Mouse (Mus musculus) heart, embryonic 11.5 days (tissue): ENCODE measurements at regions not wholly inside any gene's neighbourhood (a gene's known extent, or its start where the extent isn't known, plus 50 kb on each side); places are given as distances from the start of the nearest gene placed in this dataset.

Experiments
- ATAC-seq: fragments of 200-750 bp; cut with Nextera tagmentation; replicated peaks from 2 replicates; pipeline ENCODE4 v1.8.0; 2017; ENCODE audit warnings: moderate library complexity; ENCODE audit not compliant: insufficient number of reproducible peaks, low FRiP score, low TSS enrichment
- H3K27ac ChIP-seq: fragments of 300-500 bp; sonication (generic); 2 replicates; pipeline ENCODE4 v1.5.1; 2014; ENCODE audit warnings: mild to moderate bottlenecking, low read depth, low read length
- H3K27me3 ChIP-seq: fragments of 300-500 bp; sonication (generic); 2 replicates; pipeline ENCODE4 v1.6.1; 2014; ENCODE audit warnings: mild to moderate bottlenecking, low read length, mixed read lengths; ENCODE audit not compliant: control insufficient read depth, insufficient read depth
- H3K36me3 ChIP-seq: fragments of 300-500 bp; sonication (generic); 2 replicates; pipeline ENCODE4 v1.6.1; 2014; ENCODE audit warnings: mild to moderate bottlenecking, low read length, moderate library complexity, mixed read lengths; ENCODE audit not compliant: control insufficient read depth, insufficient read depth
- H3K4me1 ChIP-seq: fragments of 300-500 bp; sonication (generic); 2 replicates; pipeline ENCODE4 v1.6.1; 2014; ENCODE audit warnings: low read length; ENCODE audit not compliant: control insufficient read depth, insufficient read depth
- H3K4me2 ChIP-seq: fragments of 300-500 bp; sonication (generic); 2 replicates; pipeline ENCODE4 v1.6.1; 2014; ENCODE audit warnings: mild to moderate bottlenecking, moderate library complexity
- H3K4me3 ChIP-seq: fragments of 300-500 bp; sonication (generic); 2 replicates; pipeline ENCODE4 v1.5.1; 2014; ENCODE audit warnings: low read depth, low read length
- H3K9ac ChIP-seq: fragments of 300-500 bp; sonication (generic); 2 replicates; pipeline ENCODE4 v1.6.1; 2014; ENCODE audit warnings: mild to moderate bottlenecking, low read depth, low read length, moderate library complexity
- H3K9me3 ChIP-seq: fragments of 300-500 bp; sonication (generic); replicated peaks from 2 replicates; pipeline ENCODE4 v1.6.1; 2016; ENCODE audit warnings: low read length; ENCODE audit not compliant: control insufficient read depth
- WGBS: fragments of 180-500 bp; shearing (Covaris S2); extraction: QIAGEN DNeasy Blood & Tissue Kit; methylation state at CpG from one replicate; pipeline ENCODE4 v1.1.7; 2014; ENCODE audit not compliant: insufficient replicate concordance; 5-methylcytosine and 5-hydroxymethylcytosine counted together

DNA sequence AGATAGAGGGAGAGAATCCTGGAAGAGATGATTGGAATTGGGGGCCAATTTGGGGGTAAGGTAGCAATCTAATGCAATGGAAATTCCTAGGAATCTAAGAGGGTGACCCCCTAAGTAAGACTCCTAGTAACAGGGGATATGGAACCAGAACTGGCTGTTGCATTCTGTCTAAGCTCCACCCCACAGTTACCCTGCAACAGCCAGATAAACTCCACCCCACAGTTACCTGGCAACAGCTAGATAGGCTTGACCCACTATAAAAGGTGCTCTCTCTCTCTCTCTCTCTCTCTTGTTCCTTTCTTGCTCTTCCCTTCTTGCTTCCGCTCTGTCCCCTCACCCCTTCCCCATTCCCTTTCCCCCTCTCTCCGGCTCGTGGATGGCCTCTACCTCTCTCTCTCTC is 262.5 kb upstream of the Cnr1 start:
- WGBS = 77% methylated on average over 3 of the region's 3 CpGs
- Histone ChIP-seq H3K36me3 (no peaks in the 10 kb centered on the region), H3K27ac (no peak overlapping the region), H3K9me3 (no peaks in the 10 kb centered on the region), H3K4me3 (no peak overlapping the region), H3K27me3 (no peaks in the 10 kb centered on the region), H3K4me2 (no peak overlapping the region), H3K9ac (no peak overlapping the region), H3K4me1 (no peaks in the 10 kb centered on the region; the same call in 1 of the 2 replicates)
- no peak for ATAC-seq

DNA sequence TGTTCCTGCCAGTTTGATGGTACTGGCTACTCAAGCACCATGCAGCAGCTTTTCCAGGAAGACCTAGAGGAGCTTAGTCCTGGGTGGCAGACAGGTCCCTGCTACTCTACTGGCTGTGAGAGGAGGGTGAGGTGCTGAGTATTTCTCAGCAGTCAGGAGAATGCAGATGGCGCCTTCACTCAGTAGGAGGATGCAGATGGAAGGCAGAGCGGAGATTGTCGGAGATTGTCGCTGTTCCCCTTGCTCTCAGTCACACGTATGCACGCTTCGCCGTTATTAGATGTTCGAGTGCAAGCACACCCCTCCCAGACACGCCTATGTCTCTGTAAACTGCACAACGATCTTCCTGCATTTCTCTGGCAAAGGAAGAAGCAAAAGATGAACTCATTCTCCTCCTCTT is 261.4 kb upstream of the Cnr1 start:
- no peak overlapping the region for H3K4me2 ChIP-seq
- 62% methylated on average over 11 of the region's 11 CpGs for WGBS
- ATAC-seq = no peak

DNA sequence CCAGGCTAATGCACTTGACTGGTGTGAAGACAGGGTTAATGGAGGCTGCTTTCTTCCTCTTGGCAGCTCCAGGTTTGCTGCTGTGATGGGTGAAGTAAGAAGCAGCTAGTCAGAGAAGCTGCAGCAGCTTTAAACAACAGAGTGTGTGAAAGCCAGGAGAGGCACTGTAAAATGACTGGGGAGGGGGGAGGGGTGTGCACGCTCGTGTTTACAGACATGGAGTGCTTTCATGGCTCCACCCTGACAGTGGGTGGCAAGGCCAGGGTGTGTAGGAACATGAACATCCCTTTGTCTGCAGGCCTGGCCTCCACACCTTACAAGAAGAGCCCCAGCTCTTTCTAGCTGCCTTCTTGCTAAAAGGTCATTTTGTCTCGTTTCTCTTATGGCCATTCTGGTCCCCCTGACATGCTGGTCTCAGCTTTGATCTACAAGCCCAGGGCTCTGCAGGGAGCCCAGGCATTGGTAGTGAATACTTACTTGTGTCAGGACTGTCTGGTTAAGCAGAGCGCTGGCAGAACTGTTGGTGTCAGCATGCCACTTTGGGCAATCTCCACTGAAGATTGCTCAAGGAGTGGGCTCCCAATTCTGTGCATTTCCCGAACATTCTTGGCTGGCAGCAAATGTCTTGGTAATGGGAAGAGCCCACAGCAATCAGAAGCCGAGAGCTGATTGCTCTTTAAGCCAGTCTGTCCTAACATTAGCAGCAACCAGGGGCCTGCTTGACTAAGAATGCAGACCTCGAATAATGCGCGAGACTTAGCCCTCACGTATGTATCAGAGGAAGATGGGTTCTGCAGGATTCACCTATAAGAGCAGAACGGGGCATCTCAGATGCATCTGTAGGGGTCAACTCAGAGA is 260.5 kb upstream of the Cnr1 start:
- Histone ChIP-seq H3K9me3 (no peaks in the 10 kb centered on the region), H3K4me3 (no peak overlapping the region), H3K36me3 (no peaks in the 10 kb centered on the region), H3K9ac (no peak overlapping the region), H3K4me2 (no peak overlapping the region), H3K27ac (no peak overlapping the region), H3K4me1 (no peaks in the 10 kb centered on the region; the same call in 1 of the 2 replicates), H3K27me3 (no peaks in the 10 kb centered on the region)
- 53% methylated on average over 11 of the region's 11 CpGs for WGBS
- ATAC-seq = no peak

More for the DNA sequence above, 261.4 kb upstream of the Cnr1 start:
- no peak overlapping the region for H3K4me3 ChIP-seq
- H3K27ac ChIP-seq = no peak overlapping the region
- H3K9me3 ChIP-seq = no peaks in the 10 kb centered on the region
- H3K36me3 ChIP-seq = no peaks in the 10 kb centered on the region
- no peaks in the 10 kb centered on the region for H3K27me3 ChIP-seq
- no peaks in the 10 kb centered on the region; the same call in 1 of the 2 replicates for H3K4me1 ChIP-seq
- no peak overlapping the region for H3K9ac ChIP-seq

DNA sequence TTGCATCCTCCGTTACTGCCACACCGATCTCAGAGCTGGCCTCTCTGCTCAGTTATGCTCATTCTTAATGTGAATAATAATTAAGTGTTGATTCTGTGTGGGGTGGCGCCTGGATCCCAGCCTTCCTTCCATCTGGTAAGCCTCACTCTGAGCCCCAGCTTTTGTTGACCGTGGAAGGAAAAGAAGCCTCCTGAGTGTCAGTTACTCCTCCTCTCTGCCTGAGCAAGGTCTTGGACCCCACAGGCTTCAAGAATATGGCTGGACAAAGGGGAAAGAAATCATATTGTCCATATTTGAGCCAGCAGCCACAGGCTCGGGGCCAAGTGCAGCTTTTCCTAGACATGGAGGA is 259.9 kb upstream of the Cnr1 start:
- Histone ChIP-seq H3K9me3 (no peaks in the 10 kb centered on the region), H3K4me1 (no peaks in the 10 kb centered on the region; the same call in 1 of the 2 replicates), H3K27ac (no peak overlapping the region), H3K4me2 (no peak overlapping the region), H3K9ac (no peak overlapping the region), H3K36me3 (no peaks in the 10 kb centered on the region), H3K4me3 (no peak overlapping the region), H3K27me3 (no peaks in the 10 kb centered on the region)
- WGBS = 77% methylated on average over 5 of the region's 5 CpGs
- no peak for ATAC-seq

DNA sequence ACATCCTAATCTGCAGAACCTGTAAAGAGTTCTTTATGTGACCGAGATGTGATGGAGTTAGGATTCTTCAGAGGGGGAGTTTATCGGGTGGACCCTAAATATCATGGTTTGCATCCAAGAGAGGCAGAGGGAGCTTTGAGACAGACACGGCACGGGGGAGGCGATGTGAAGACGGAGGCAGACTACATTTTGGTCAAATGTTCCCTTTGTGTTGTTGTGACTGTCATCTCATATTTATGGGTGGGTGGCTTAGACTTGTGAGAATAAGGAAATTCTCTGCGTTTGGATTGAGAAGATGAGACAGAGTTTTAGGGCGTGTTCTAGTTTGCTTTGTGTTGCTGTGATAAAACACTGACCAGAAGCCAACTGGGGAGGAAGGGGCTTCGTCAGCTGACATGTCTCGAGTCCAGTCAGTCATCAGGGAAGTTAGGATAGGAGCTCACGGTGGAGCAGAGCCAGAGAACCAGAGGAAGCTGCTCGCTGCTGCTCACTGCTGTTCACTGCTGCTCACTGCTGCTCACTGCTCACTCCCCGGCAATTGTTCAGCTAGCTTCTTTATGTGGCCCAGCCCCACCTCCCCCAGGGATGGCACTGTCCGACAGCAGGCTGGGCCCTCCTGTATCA is 259.0 kb upstream of the Cnr1 start:
- no peak overlapping the region for H3K4me3 ChIP-seq
- H3K9me3 ChIP-seq = no peaks in the 10 kb centered on the region
- no peak for ATAC-seq
- no peak overlapping the region for H3K4me2 ChIP-seq
- H3K27me3 ChIP-seq = no peaks in the 10 kb centered on the region
- no peaks in the 10 kb centered on the region; the same call in 1 of the 2 replicates for H3K4me1 ChIP-seq
- 66% methylated on average over 14 of the region's 14 CpGs for WGBS
- no peak overlapping the region for H3K9ac ChIP-seq
- H3K36me3 ChIP-seq = no peaks in the 10 kb centered on the region
- H3K27ac ChIP-seq = no peak overlapping the region

DNA sequence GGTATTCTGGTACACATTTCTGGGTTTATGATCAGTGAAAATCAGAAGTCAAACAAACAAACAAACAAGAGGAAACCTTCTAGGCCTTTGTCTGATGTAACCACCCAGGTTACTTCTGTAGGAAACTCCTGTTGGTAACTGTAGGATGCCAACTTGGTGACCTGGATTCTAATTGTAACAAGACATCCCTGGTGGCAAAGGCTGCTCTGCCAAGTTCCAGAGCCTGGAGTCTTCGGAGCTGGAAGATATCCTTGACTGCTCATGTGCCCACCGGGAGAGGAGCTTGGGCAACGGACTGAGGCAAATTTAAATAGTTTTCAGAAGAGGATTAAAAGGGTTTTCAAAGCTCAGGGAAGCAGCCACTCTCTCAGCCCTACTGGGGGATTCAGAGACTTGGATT is 256.0 kb upstream of the Cnr1 start:
- no peaks in the 10 kb centered on the region for H3K9me3 ChIP-seq
- ATAC-seq = no peak
- no peaks in the 10 kb centered on the region; the same call in 1 of the 2 replicates for H3K4me1 ChIP-seq
- H3K4me3 ChIP-seq = no peak overlapping the region
- WGBS = 62% methylated on average over 3 of the region's 3 CpGs
- H3K27ac ChIP-seq = no peak overlapping the region
- no peak overlapping the region for H3K9ac ChIP-seq
- no peaks in the 10 kb centered on the region for H3K36me3 ChIP-seq
- no peak overlapping the region for H3K4me2 ChIP-seq
- no peaks in the 10 kb centered on the region for H3K27me3 ChIP-seq

DNA sequence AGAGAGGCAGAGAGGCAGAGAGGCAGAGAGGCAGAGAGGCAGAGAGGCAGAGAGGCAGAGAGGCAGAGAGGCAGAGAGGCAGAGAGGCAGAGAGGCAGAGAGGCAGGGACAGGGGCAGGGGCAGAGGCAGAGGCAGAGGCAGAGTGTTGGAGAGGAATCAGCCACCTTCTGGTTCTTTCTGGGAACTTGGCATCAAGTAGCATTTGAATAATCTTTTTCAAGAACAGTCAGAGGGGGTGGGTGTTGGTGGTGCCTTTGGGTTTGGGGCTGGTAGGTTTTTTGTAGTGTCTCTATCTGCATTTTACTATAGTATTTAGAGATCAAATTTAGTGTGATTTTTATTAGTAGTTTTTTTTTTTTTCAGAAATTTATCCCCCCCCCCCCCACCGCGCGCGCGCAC is 249.3 kb upstream of the Cnr1 start:
- H3K4me3 ChIP-seq = no peak overlapping the region
- 100% methylated on average over 2 of the region's 5 CpGs for WGBS
- H3K36me3 ChIP-seq = no peaks in the 10 kb centered on the region
- no peak overlapping the region for H3K4me2 ChIP-seq
- H3K27ac ChIP-seq = no peak overlapping the region
- ATAC-seq = no peak
- no peak overlapping the region for H3K9ac ChIP-seq
- H3K9me3 ChIP-seq = no peaks in the 10 kb centered on the region; the same call in 1 of the 2 replicates
- no peaks in the 10 kb centered on the region for H3K27me3 ChIP-seq
- no peaks in the 10 kb centered on the region for H3K4me1 ChIP-seq

DNA sequence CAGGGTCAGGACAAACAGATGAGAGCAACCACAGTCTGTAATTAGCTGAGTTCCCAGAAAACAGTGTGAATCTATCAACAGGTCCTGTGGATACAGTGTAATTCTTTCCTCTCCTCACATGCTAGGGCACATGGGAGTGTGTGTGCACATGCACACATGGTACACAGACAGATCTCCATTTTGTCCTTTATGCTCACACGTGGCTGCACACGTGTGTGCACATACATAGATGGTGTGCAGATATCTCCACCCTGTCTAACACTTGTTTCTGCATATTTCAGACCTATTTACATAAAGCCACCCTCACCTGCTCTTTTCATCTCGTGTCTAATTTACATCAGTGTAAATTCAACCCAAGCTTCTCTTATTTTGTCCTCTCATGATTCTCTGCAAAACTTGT is 245.0 kb upstream of the Cnr1 start:
- Histone ChIP-seq H3K27me3 (no peaks in the 10 kb centered on the region), H3K9me3 (no peaks in the 10 kb centered on the region; the same call in 1 of the 2 replicates), H3K36me3 (no peaks in the 10 kb centered on the region), H3K4me1 (no peaks in the 10 kb centered on the region), H3K4me3 (no peak overlapping the region), H3K9ac (no peak overlapping the region), H3K4me2 (no peak overlapping the region), H3K27ac (no peak overlapping the region)
- 76% methylated on average over 3 of the region's 3 CpGs for WGBS
- ATAC-seq = no peak
